Mouse (Mus musculus) liver, adult (tissue): Measurements from ENCODE around the gene Mef2c.

ENCODE experiments used
- GATA4 ChIP-seq: IDR thresholded peaks from 2 replicates; pipeline ENCODE4 v1.6.1; 2014; ENCODE audit warnings: mild to moderate bottlenecking, low read length; ENCODE audit not compliant: insufficient replicate concordance

Mef2c gene

GRCm38 (mm10) chr13:83715971-83716615, 212.3 kb downstream of the Mef2c start:
- TF ChIP-seq GATA4, result no peak
